Mouse (Mus musculus): ENCODE data around the gene Krtap29-1. TPM values are rescaled to one million over a fixed set of nuclear protein-coding genes. Genes with fewer than 3 reads are reported as not detected.
A peak's percentile ranks its signal among the peaks of the same experiment; 100 is the strongest.

The Krtap29-1 gene
- polyA plus RNA-seq, 1 experiment from 2014 or later, result not detected

GRCm38 (mm10) chr11:99999091-99999490, 20.2 kb upstream of the Krtap29-1 start:
- Histone ChIP-seq H3K36me3 (ENCODE audit: control insufficient read depth, insufficient read depth) (no peaks in the 10 kb centered on the region), H3K27me3 (replicated peaks; ENCODE audit: control insufficient read depth, insufficient read depth, low read length) (no peaks in the 10 kb centered on the region), H3K27ac (ENCODE audit: low read length) (no peak overlapping the region), H3K4me1 (replicated peaks; ENCODE audit: control insufficient read depth, insufficient read depth, low read length) (no peaks in the 10 kb centered on the region), H3K4me2 (ENCODE audit: low read length) (no peak overlapping the region), H3K4me3 (replicated peaks; ENCODE audit: low read length) (no peak overlapping the region), H3K9ac (replicated peaks; ENCODE audit: low read depth, low read length) (no peak overlapping the region), H3K9me3 (ENCODE audit: control insufficient read depth, low read length) (no peaks in the 10 kb centered on the region)
- ATAC-seq, result no peak
- 94% methylated on average over 7 of the region's 7 CpGs for WGBS

- Histone ChIP-seq H3K27me3 (replicated peaks; ENCODE audit: control insufficient read depth, insufficient read depth, low read length) (0 out of 2 replicates have a peak, but pooled peaks cover 2% of the 10 kb centered on the region), H3K4me1 (replicated peaks; ENCODE audit: control insufficient read depth, insufficient read depth, low read length) (no peaks in the 10 kb centered on the region), H3K4me3 (replicated peaks; ENCODE audit: low read length) (no peak overlapping the region), H3K9me3 (ENCODE audit: control insufficient read depth, low read length) (no peaks in the 10 kb centered on the region), H3K9ac (replicated peaks; ENCODE audit: low read depth, low read length) (no peak overlapping the region), H3K36me3 (ENCODE audit: control insufficient read depth, insufficient read depth) (no peaks in the 10 kb centered on the region), H3K4me2 (ENCODE audit: low read length) (no peak overlapping the region), H3K27ac (ENCODE audit: low read length) (no peak overlapping the region)
- no peak for ATAC-seq
- 75% methylated on average over 4 of the region's 4 CpGs for WGBS
These were observed 15.5 kb upstream of the Krtap29-1 start for GRCm38 (mm10) chr11:99994384-99994661.

GRCm38 (mm10) chr11:99993620-99994383, 14.9 kb upstream of the Krtap29-1 start, which contains the start of gene Krtap17-1:
Krtap17-1 (minus strand) TSS chr11:99993994.
- H3K9ac ChIP-seq (replicated peaks; ENCODE audit: low read depth, low read length), result no peak within 1 kb of the TSS

DNA sequence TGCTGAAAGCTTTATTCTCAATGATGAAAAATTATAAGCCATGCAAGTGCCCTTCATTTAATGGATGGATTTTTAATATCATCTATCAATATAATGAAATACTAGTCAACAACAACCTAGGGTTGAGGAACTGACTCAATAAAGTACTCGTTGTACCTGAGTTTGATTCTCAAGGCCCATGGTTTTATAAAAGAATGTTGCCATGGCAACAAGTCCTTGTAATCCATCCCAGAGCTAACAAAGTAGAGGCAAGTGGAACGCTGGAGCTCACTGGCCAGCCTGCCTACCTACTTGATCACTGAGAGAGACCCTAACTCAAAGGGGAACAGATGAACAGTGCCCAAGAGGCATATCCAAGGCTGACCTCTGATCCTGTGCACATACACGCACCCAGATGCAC, 11.7 kb upstream of the Krtap29-1 start:
- 0 out of 2 replicates have a peak, but pooled peaks cover 2% of the 10 kb centered on the region for H3K27me3 ChIP-seq (replicated peaks; ENCODE audit: control insufficient read depth, insufficient read depth, low read length)
- no peaks in the 10 kb centered on the region for H3K4me1 ChIP-seq (replicated peaks; ENCODE audit: control insufficient read depth, insufficient read depth, low read length)
- no peak overlapping the region for H3K4me3 ChIP-seq (replicated peaks; ENCODE audit: low read length)
- ATAC-seq, result no peak
- no peak overlapping the region for H3K9ac ChIP-seq (replicated peaks; ENCODE audit: low read depth, low read length)
- H3K9me3 ChIP-seq (ENCODE audit: control insufficient read depth, low read length), result no peaks in the 10 kb centered on the region
- H3K4me2 ChIP-seq (ENCODE audit: low read length), result no peak overlapping the region
- no peaks in the 10 kb centered on the region for H3K36me3 ChIP-seq (ENCODE audit: control insufficient read depth, insufficient read depth)
- 65% methylated on average over 3 of the region's 3 CpGs for WGBS
- no peak overlapping the region for H3K27ac ChIP-seq (ENCODE audit: low read length)

More at GRCm38 (mm10) chr11:99993620-99994383, 14.9 kb upstream of the Krtap29-1 start, which contains the start of gene Krtap17-1:
- 23% methylated on average over 22 of the region's 26 CpGs for WGBS
- H3K9me3 ChIP-seq (ENCODE audit: control insufficient read depth, low read length), result no peaks in the 10 kb centered on the region
- H3K27ac ChIP-seq (ENCODE audit: low read length), result no peak within 1 kb of the TSS
- H3K36me3 ChIP-seq (ENCODE audit: control insufficient read depth, insufficient read depth), result no peaks in the 10 kb centered on the region
- no peaks in the 10 kb centered on the region for H3K4me1 ChIP-seq (replicated peaks; ENCODE audit: control insufficient read depth, insufficient read depth, low read length)
- no peak for ATAC-seq
- no peak within 1 kb of the TSS for H3K4me3 ChIP-seq (replicated peaks; ENCODE audit: low read length)
- 0 out of 2 replicates have a peak, but pooled peaks cover 2% of the 10 kb centered on the region for H3K27me3 ChIP-seq (replicated peaks; ENCODE audit: control insufficient read depth, insufficient read depth, low read length)
- H3K4me2 ChIP-seq (ENCODE audit: low read length), result peak within 1 kb of the TSS; percentile 17; the same call in 1 of the 2 replicates

DNA sequence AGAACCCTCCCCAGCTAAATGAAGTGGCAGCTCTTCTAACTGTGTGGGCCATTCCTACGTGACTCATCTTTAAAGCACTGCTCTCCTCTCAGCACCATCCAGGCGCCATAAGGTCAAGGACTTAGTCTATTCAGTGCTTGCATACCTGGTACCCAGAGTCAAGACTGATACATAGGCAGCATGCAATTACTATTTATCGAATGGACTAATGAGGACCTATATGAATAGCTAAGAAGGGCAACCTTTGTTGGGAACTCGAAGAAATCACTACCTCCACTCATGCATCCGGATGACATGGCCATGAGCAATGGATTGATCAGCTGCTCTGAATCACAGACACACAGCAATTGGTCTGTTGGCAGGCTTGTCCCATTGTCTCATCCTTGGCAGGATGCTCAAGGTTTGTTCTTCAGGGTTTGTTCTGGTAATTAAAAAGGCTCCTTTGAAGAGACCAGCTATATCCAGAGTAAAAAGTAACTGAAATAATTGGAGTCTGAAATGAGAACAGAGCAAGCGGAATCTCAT, 11.1 kb upstream of the Krtap29-1 start:
- Histone ChIP-seq H3K27ac (ENCODE audit: low read length) (no peak overlapping the region), H3K9ac (replicated peaks; ENCODE audit: low read depth, low read length) (no peak overlapping the region), H3K4me1 (replicated peaks; ENCODE audit: control insufficient read depth, insufficient read depth, low read length) (no peaks in the 10 kb centered on the region), H3K4me3 (replicated peaks; ENCODE audit: low read length) (no peak overlapping the region), H3K27me3 (replicated peaks; ENCODE audit: control insufficient read depth, insufficient read depth, low read length) (0 out of 2 replicates have a peak, but pooled peaks cover 2% of the 10 kb centered on the region), H3K4me2 (ENCODE audit: low read length) (no peak overlapping the region), H3K36me3 (ENCODE audit: control insufficient read depth, insufficient read depth) (no peaks in the 10 kb centered on the region), H3K9me3 (ENCODE audit: control insufficient read depth, low read length) (no peaks in the 10 kb centered on the region)
- no peak for ATAC-seq
- WGBS, result 79% methylated on average over 6 of the region's 6 CpGs

DNA sequence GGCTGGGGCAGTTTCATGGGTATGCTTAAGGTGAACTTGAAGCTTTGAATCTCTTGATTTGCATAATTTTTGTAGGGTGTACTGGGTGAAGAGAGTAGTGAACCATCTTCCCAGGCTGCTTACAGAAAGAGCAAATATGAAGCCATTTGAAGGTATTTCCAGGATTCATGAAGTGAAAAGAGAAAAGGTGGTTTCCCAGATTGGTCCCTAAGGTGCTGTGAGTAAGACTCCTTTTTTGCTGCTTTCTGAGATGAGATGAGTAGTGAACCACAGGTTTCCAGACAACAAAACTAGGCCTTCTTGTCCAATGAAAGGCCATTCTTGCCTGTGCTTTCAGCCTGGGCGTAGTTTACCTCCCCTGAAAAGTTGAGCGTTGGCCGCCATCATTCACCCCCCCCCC, 9.7 kb upstream of the Krtap29-1 start:
- 92% methylated on average over 3 of the region's 3 CpGs for WGBS
- Histone ChIP-seq H3K27me3 (replicated peaks; ENCODE audit: control insufficient read depth, insufficient read depth, low read length) (no peaks in the 10 kb centered on the region), H3K4me3 (replicated peaks; ENCODE audit: low read length) (no peak overlapping the region), H3K9ac (replicated peaks; ENCODE audit: low read depth, low read length) (no peak overlapping the region), H3K9me3 (ENCODE audit: control insufficient read depth, low read length) (no peaks in the 10 kb centered on the region), H3K36me3 (ENCODE audit: control insufficient read depth, insufficient read depth) (no peaks in the 10 kb centered on the region), H3K4me2 (ENCODE audit: low read length) (no peak overlapping the region), H3K27ac (ENCODE audit: low read length) (no peak overlapping the region), H3K4me1 (replicated peaks; ENCODE audit: control insufficient read depth, insufficient read depth, low read length) (no peaks in the 10 kb centered on the region)
- ATAC-seq, result no peak

DNA sequence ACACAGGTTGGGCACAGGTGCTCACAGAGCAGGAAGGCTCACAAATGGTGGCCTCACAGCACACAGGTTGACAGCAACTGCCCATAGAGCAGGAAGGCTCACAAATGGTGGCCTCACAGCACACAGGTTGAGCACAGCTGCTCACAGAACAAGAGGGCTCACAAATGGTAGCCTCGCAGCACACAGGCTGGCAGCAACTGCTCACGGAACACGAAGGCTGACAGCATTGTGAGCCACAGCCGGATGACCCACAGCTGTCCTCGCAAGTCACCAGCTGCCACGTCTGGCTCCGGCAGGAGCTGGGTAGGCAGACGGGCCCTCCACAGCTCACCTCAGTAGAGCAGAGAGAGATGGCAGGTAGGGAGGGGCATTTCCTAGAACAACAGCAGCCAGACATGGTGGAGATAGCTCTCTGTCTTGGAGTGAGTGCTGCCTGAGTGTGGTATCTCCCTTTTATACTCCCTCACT, 7.4 kb upstream of the Krtap29-1 start, which contains the start of gene Krtap16-1:
Gene Krtap16-1 (minus strand): TSS at position 418 of the 468 bp plus-strand sequence.
- Histone ChIP-seq H3K4me1 (replicated peaks; ENCODE audit: control insufficient read depth, insufficient read depth, low read length) (no peaks in the 10 kb centered on the region), H3K9ac (replicated peaks; ENCODE audit: low read depth, low read length) (no peak within 1 kb of the TSS), H3K27me3 (replicated peaks; ENCODE audit: control insufficient read depth, insufficient read depth, low read length) (no peaks in the 10 kb centered on the region), H3K4me2 (ENCODE audit: low read length) (no peak within 1 kb of the TSS), H3K9me3 (ENCODE audit: control insufficient read depth, low read length) (no peaks in the 10 kb centered on the region), H3K36me3 (ENCODE audit: control insufficient read depth, insufficient read depth) (no peaks in the 10 kb centered on the region), H3K4me3 (replicated peaks; ENCODE audit: low read length) (no peak within 1 kb of the TSS), H3K27ac (ENCODE audit: low read length) (peak within 1 kb of the TSS; percentile 56)
- ATAC-seq, result 0 out of 2 replicates have a peak, but pooled peaks have one; percentile 23
- WGBS, result 81% methylated on average over 8 of the region's 8 CpGs

DNA sequence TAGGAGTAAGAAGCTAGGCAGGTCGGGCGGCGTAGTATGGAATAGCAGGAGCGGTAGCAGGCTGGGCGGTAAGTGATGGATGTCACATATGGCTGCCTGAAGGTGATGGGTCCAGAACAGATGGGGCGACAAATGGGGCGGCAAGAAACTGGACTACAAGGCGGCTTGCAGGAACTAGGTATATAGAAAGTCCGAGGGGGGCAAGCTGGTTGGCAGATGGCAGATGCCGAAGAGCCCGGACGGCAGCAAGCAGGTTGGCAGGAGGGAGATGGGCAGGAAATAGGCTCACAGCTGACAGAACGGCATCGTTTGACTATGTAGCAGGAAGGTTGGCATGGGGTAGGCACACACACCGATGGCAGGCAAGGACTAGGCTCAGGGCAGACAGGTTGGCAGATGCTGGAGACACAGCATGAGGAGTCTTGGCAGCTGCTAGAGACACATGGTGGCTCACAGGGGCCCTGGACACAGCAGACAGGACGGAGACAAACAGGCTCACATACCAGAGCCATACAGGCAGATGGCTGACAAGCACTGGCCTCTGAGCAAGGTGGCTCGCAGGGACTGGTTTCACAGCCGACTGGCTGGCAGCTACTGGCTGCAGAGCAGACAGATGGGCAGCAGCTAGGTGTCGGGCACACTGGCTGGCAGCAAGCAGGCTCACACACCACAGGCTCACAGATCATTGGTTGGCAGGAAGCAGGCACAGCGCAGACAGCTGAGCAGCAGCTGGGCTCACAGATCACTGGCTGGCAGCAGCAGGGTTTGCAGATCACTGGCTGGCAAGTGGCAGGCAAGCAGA, 6.6 kb upstream of the Krtap29-1 start:
- ATAC-seq, result peak; percentile 92
- Histone ChIP-seq H3K9ac (replicated peaks; ENCODE audit: low read depth, low read length) (no peak overlapping the region), H3K4me2 (ENCODE audit: low read length) (no peak overlapping the region), H3K27ac (ENCODE audit: low read length) (peak overlapping the region; percentile 56), H3K36me3 (ENCODE audit: control insufficient read depth, insufficient read depth) (no peaks in the 10 kb centered on the region), H3K4me1 (replicated peaks; ENCODE audit: control insufficient read depth, insufficient read depth, low read length) (no peaks in the 10 kb centered on the region), H3K27me3 (replicated peaks; ENCODE audit: control insufficient read depth, insufficient read depth, low read length) (no peaks in the 10 kb centered on the region), H3K4me3 (replicated peaks; ENCODE audit: low read length) (no peak overlapping the region), H3K9me3 (ENCODE audit: control insufficient read depth, low read length) (no peaks in the 10 kb centered on the region)
- WGBS, result 66% methylated on average over 20 of the region's 20 CpGs

DNA sequence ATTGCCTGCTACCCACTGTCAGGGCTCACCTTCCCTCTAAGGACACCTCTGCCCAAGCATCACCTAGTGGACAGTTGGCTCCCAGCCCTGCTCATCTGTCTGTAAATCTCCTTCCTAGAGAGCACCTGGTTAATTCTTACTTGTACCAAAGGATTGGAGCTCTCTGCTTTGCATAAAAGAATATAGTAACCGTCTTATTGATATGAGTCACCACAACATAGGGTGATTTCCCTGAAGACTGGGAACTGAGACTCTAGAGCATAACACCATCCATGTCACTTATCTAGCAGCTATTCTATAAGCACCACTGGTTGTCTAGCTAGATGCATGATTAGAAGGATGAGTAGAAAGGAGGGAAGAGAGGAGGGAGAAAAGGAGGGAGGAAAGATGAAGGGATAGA, 4.6 kb upstream of the Krtap29-1 start:
- Histone ChIP-seq H3K9ac (replicated peaks; ENCODE audit: low read depth, low read length) (no peak overlapping the region), H3K27ac (ENCODE audit: low read length) (no peak overlapping the region), H3K4me2 (ENCODE audit: low read length) (no peak overlapping the region), H3K27me3 (replicated peaks; ENCODE audit: control insufficient read depth, insufficient read depth, low read length) (no peaks in the 10 kb centered on the region), H3K4me3 (replicated peaks; ENCODE audit: low read length) (no peak overlapping the region), H3K9me3 (ENCODE audit: control insufficient read depth, low read length) (no peaks in the 10 kb centered on the region), H3K4me1 (replicated peaks; ENCODE audit: control insufficient read depth, insufficient read depth, low read length) (no peaks in the 10 kb centered on the region), H3K36me3 (ENCODE audit: control insufficient read depth, insufficient read depth) (no peaks in the 10 kb centered on the region)
- no peak for ATAC-seq
- 97% methylated on average over 1 of the region's 1 CpGs for WGBS
